Mouse (Mus musculus) G1E (cell line): Measurements from ENCODE around the gene Plxdc2. TPM values are rescaled to one million over a fixed set of nuclear protein-coding genes. Genes with fewer than 3 reads are reported as not detected.

Experiments used
- ATAC-seq: 2 replicates; pipeline ENCODE4 v1.8.0; 2016; ENCODE audit warnings: mild to moderate bottlenecking; ENCODE audit not compliant: insufficient number of reproducible peaks, poor library complexity, low FRiP score, severe bottlenecking; ENCODE audit errors: extremely low read depth
- DNase-seq: peaks from one replicate; pipeline ENCODE4 v3.0.0; 2012; ENCODE audit warnings: low spot score
- H3K27me3 ChIP-seq: 2 replicates; pipeline ENCODE4 v1.6.1; 2012; ENCODE audit warnings: mild to moderate bottlenecking, low read length, inconsistent platforms; ENCODE audit not compliant: insufficient read depth
- H3K36me3 ChIP-seq: replicated peaks from 2 replicates; pipeline ENCODE3; 2012; ENCODE audit warnings: mild to moderate bottlenecking, inconsistent platforms
- H3K4me1 ChIP-seq: 2 replicates; pipeline ENCODE4 v1.6.1; 2012; ENCODE audit warnings: low read depth, low read length, inconsistent platforms, mixed read lengths; ENCODE audit not compliant: insufficient read depth
- H3K4me3 ChIP-seq: 2 replicates; pipeline ENCODE4 v1.5.1; 2012; ENCODE audit warnings: low read depth, mild to moderate bottlenecking, inconsistent platforms, low read length, moderate library complexity, mixed read lengths
- H3K9me3 ChIP-seq: replicated peaks from 2 replicates; pipeline ENCODE4 v1.6.1; 2012; ENCODE audit warnings: inconsistent platforms
- CTCF ChIP-seq: IDR thresholded peaks from 2 replicates; pipeline ENCODE4 v1.5.1; 2012; ENCODE audit warnings: low read depth, low read length, inconsistent platforms, mixed read lengths
- GATA1 ChIP-seq: IDR thresholded peaks from 2 replicates; pipeline ENCODE4 v1.6.1; 2012; ENCODE audit warnings: borderline replicate concordance, low read length, inconsistent platforms, mixed read lengths
- GATA2 ChIP-seq: IDR thresholded peaks from 2 replicates; pipeline ENCODE4 v1.6.1; 2012; ENCODE audit warnings: low read depth, low read length, inconsistent platforms, borderline replicate concordance
- POLR2AphosphoS5 ChIP-seq: IDR thresholded peaks from 2 replicates; pipeline ENCODE4 v1.6.1; 2012; ENCODE audit warnings: low read depth, low read length, inconsistent platforms; ENCODE audit not compliant: insufficient replicate concordance
- TAL1 ChIP-seq: conservative IDR thresholded peaks from 2 replicates; pipeline ENCODE4 v1.6.1; 2012; ENCODE audit warnings: low read depth, low read length, inconsistent platforms, mixed read lengths
- polyA plus RNA-seq: library from polyadenylated mRNA; stranded (reverse); fragments of >175 nt; gene quantifications from 2 replicates; pipeline ENCODE4 v1.2.3, GENCODE M21; 2012
- total RNA-seq, 2 experiments: library from RNA; stranded (forward) in 1 of 2; stranded (reverse) in 1 of 2; fragments of 200-1000 nt in 1 of 2; fragments of >200 nt in 1 of 2; fragmentation: Nextera tagmentation in 1 of 2; gene quantifications; 2 replicates each; pipeline ENCODE4 v1.2.3; 2014 to 2017

Plxdc2 gene
- total and polyA plus RNA-seq, 3 experiments, result 0.05 TPM; not detected in 2

GRCm38 (mm10) chr2:16534566-16534965 lies 178.5 kb downstream of the Plxdc2 start:
- DNase-seq (no peak), ATAC-seq (no peak)
- H3K27me3 ChIP-seq, result no peaks in the 10 kb centered on the region; the same call in 1 of the 2 replicates
- H3K9me3 ChIP-seq, result no peaks in the 10 kb centered on the region
- H3K36me3 ChIP-seq, result no peaks in the 10 kb centered on the region
- no peak for TF ChIP-seq CTCF
- no peak for TF ChIP-seq TAL1
- TF ChIP-seq GATA2, result no peak
- no peak for TF ChIP-seq POLR2AphosphoS5
- no peak for TF ChIP-seq GATA1
- no peak overlapping the region for H3K4me3 ChIP-seq
- H3K4me1 ChIP-seq, result no peaks in the 10 kb centered on the region

GRCm38 (mm10) chr2:16541226-16541625 lies 185.1 kb downstream of the Plxdc2 start:
- DNase-seq (no peak), ATAC-seq (no peak)
- H3K4me3 ChIP-seq, result no peak overlapping the region
- no peaks in the 10 kb centered on the region for H3K4me1 ChIP-seq
- no peaks in the 10 kb centered on the region for H3K9me3 ChIP-seq
- no peak for TF ChIP-seq TAL1
- no peak for TF ChIP-seq GATA2
- no peak for TF ChIP-seq CTCF
- TF ChIP-seq POLR2AphosphoS5, result no peak
- no peak for TF ChIP-seq GATA1
- no peaks in the 10 kb centered on the region for H3K27me3 ChIP-seq
- no peaks in the 10 kb centered on the region for H3K36me3 ChIP-seq

- no peaks in the 10 kb centered on the region for H3K4me1 ChIP-seq
- DNase-seq (no peak), ATAC-seq (no peak)
- H3K27me3 ChIP-seq, result no peaks in the 10 kb centered on the region
- no peak overlapping the region for H3K4me3 ChIP-seq
- no peaks in the 10 kb centered on the region for H3K36me3 ChIP-seq
- no peak for TF ChIP-seq POLR2AphosphoS5
- TF ChIP-seq CTCF, result no peak
- H3K9me3 ChIP-seq, result no peaks in the 10 kb centered on the region
Observed at GRCm38 (mm10) chr2:16545207-16545606, 189.1 kb downstream of the Plxdc2 start.

GRCm38 (mm10) chr2:16559287-16559686 lies 203.2 kb downstream of the Plxdc2 start:
- TF ChIP-seq GATA1 (no peak), GATA2 (no peak)
- Histone ChIP-seq H3K4me1 (no peaks in the 10 kb centered on the region), H3K36me3 (no peaks in the 10 kb centered on the region), H3K27me3 (no peaks in the 10 kb centered on the region), H3K4me3 (no peak overlapping the region), H3K9me3 (no peaks in the 10 kb centered on the region)
- ATAC-seq (no peak), DNase-seq (no peak)

- TF ChIP-seq POLR2AphosphoS5 (no peak), GATA1 (no peak), GATA2 (no peak), TAL1 (no peak)
- Histone ChIP-seq H3K36me3 (no peaks in the 10 kb centered on the region), H3K27me3 (no peaks in the 10 kb centered on the region), H3K4me1 (no peaks in the 10 kb centered on the region), H3K9me3 (no peaks in the 10 kb centered on the region), H3K4me3 (no peak overlapping the region)
- ATAC-seq (no peak), DNase-seq (no peak)
Observed at GRCm38 (mm10) chr2:16568263-16568662, 212.2 kb downstream of the Plxdc2 start.

- DNase-seq (no peak), ATAC-seq (no peak)
- Histone ChIP-seq H3K36me3 (no peaks in the 10 kb centered on the region), H3K27me3 (no peaks in the 10 kb centered on the region), H3K4me3 (no peak overlapping the region), H3K9me3 (no peaks in the 10 kb centered on the region), H3K4me1 (no peaks in the 10 kb centered on the region)
- TF ChIP-seq CTCF, result no peak
- no peak for TF ChIP-seq GATA1
- TF ChIP-seq POLR2AphosphoS5, result no peak
- no peak for TF ChIP-seq TAL1
- no peak for TF ChIP-seq GATA2
Observed at GRCm38 (mm10) chr2:16571169-16571751, 215.2 kb downstream of the Plxdc2 start.

- DNase-seq (no peak), ATAC-seq (no peak)
- H3K4me1 ChIP-seq, result no peaks in the 10 kb centered on the region
- no peaks in the 10 kb centered on the region for H3K9me3 ChIP-seq
- H3K27me3 ChIP-seq, result no peaks in the 10 kb centered on the region
- TF ChIP-seq POLR2AphosphoS5 (no peak), GATA1 (no peak)
- no peak overlapping the region for H3K4me3 ChIP-seq
- no peaks in the 10 kb centered on the region for H3K36me3 ChIP-seq
Observed at GRCm38 (mm10) chr2:16576566-16576965, 220.5 kb downstream of the Plxdc2 start.
